Mouse (Mus musculus): ENCODE measurements around the gene Ap5z1. TPM values are rescaled to one million over a fixed set of nuclear protein-coding genes. Genes with fewer than 3 reads are reported as not detected.

The Ap5z1 gene
- polyA plus RNA-seq (2012; rRNA removed) = 28.4 and 28.7 TPM in 2 replicates

GRCm38 (mm10) chr5:142463461-142464454 lies at the start of gene Ap5z1:
Gene Ap5z1, plus strand, starts transcription at chr5:142463944.

Other genes starting within 250 kb of the Ap5z1 start
- gene Foxk1, start 62.4 kb upstream of the Ap5z1 start, polyA plus RNA-seq (2012; rRNA removed) = 14.9 and 18.1 TPM in 2 replicates
- gene Papolb, start 66.1 kb downstream of the Ap5z1 start, polyA plus RNA-seq (2012; rRNA removed) = 0.31 and 0.35 TPM in 2 replicates
- 14.0 and 16.9 TPM in 2 replicates for gene Radil, start 87.2 kb downstream of the Ap5z1 start, polyA plus RNA-seq (2012; rRNA removed)
- 17.9 and 23.5 TPM in 2 replicates for gene Mmd2, start 144.9 kb downstream of the Ap5z1 start, polyA plus RNA-seq (2012; rRNA removed)
- 44.0 and 47.5 TPM in 2 replicates for gene Wipi2, start 163.8 kb downstream of the Ap5z1 start, polyA plus RNA-seq (2012; rRNA removed)
- 86.4 and 95.4 TPM in 2 replicates for gene Slc29a4, start 228.6 kb downstream of the Ap5z1 start, polyA plus RNA-seq (2012; rRNA removed)

Measured in central nervous system, embryonic 14 days (tissue).